Mouse (Mus musculus): Measurements from ENCODE around the gene Jmjd1c.
"Not testable (repeated sequence)": the region's sequence is repeated elsewhere in the genome, so short reads cannot be mapped to it uniquely, and the experiment has no call there.

Jmjd1c gene

DNA sequence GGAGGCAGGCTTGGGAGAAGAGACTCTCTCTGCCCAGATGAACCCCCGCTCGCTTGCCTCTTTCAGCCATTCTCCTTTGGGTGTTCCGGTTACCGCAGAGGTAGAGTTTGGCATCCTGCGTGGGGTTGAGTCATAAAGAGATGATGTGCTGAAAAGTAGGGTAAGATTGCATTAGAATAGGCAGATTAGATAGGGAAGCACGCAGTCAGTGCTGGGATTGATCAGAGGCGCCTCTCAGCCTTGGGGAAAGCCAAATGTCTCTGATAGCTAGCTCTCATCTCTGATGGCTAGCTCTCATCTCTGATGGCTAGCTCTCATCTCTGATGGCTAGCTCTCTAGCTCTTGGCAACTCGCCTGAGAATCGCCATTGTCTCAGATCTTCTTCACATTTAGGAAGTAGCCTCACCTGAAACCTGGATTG is 4.9 kb downstream of the Jmjd1c start:
- no peak for DNase-seq (ENCODE audit: low spot score)

DNA sequence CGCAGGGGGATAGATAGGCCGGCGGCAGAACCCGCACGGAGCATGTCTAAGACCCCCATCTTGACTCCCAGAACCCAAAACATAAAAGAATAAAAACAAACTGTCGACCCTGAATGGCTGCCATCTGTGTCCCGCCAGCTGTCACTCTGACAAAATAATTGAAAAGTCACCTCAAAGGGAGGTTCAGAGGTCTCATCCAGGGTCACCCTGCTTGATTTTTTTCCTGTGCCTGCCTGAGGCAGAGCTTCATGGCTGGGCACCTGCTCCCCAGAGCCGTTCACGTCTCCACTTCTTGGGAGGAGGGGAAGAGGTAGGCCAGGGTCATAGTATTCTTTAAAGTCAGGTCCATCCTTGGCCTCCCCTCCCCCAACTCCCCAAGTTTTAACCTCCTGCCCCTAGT is 8.6 kb downstream of the Jmjd1c start:
- DNase-seq (ENCODE audit: low spot score), result no peak

DNA sequence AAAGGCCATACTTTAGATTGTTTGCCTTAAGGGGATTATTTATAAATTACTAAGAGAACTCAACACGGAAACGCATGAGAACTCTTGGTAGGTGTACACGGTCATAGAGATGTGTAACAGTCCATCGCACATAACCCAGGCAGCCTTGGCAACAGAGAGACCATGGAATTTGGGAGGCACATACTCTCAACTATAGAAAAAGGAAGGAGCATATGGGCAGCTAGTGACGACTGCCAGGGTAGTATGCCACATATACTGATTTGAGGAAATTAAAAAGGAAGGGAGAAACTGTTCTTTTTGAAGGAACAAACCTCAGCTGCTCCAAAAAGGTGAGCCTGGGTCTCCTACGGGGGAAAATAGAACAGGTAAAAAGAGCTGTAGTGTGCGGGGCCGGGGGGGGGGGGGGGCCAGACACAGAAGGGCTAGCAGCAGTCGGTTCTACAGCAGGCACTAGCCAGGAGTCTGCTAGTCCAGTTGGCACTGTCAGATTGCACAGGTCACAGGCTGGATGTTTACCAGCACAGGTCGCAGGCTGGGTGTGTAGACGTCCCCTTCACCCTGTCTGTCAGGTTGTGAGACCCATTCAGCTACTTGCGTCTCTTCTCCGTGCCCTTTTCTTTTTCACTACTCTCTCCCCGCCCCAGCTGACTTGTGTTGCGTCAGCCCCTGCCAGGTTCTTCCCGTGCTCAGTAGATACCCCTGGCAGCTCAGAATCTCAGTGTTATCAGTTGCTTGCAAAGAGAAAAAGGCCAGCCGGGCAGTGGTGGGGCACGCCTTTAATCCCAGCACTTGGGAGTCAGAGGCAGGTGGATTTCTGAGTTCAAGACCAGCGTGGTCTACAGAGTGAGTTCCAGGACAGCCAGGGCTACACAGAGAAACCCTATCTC is 9.6 kb downstream of the Jmjd1c start:
- no peak for DNase-seq (ENCODE audit: low spot score)

DNA sequence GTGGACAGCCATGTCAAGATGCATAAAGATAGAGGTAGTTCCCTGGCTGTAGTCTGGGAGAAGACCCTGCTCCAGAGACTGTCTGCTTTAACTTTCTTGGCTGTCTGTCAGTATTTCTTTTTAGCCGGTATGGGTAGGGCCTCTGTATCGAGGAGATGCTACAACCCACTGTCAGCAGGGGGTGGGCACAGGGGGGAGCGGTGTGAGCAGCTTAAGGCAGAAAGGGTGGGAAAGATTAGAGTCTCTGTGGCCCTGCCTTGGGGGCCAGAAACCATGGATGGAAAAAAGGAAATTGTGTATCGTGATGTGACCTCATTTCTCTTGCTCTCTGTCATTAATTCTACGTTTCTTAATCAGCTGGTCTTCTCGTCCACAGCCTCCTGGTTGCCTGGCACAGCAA is 10.5 kb downstream of the Jmjd1c start:
- no peak for DNase-seq (ENCODE audit: low spot score)

DNA sequence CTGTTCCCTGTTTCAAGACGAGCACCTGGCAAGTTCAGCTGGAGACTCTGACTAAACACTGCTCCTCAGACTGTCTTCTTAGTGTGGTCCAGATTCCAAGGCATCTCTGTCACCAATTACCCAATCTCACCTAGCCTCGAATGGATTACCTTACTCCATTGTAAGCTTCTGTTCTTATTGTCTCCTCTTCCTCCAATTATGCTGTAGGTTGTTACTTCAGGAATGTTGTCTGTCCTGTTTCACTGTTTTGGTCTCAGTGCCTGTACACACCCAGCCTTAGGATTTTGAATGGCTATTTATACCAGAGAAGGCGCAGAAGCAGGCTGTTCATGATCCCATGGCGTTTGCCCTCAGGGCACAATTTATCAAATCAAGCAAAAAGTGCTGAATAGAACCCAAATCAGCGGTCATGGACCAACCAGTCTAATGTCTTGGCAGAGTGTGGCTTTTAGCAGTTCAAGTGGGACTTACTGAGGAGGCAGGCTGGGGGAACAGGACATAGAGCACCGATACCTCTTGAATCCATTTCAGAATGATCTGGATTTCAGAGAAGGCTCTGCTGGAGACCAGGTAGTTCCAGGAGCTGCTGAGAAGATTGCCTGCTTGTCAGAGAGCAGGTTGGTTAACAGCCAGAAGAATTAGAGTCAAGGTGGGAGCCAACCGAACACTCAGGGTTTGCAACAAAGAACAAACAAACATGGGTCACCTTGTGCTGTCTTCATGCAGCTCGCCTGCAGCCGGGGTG is 11.3 kb downstream of the Jmjd1c start:
- DNase-seq (ENCODE audit: low spot score), result no peak

DNA sequence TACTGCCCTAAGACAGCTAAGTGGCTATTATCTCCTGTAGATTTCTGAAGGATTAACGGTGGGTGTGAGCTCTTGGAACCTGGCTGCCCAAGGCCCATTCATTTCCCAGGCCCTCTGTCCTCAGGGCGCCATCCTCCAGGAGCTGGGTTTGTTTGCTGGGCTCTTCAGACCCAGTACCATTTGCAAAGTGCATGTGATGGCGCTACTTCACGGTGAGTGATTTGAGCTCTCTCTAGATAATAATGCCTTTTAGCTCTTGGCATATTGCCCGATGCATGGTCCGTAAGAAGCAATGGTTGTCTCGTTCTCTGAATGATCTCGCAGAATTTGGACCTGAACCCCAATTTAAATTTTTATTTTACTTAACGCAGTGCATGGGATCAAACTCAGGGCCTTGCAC is 12.2 kb downstream of the Jmjd1c start:
- DNase-seq (ENCODE audit: low spot score), result no peak

DNA sequence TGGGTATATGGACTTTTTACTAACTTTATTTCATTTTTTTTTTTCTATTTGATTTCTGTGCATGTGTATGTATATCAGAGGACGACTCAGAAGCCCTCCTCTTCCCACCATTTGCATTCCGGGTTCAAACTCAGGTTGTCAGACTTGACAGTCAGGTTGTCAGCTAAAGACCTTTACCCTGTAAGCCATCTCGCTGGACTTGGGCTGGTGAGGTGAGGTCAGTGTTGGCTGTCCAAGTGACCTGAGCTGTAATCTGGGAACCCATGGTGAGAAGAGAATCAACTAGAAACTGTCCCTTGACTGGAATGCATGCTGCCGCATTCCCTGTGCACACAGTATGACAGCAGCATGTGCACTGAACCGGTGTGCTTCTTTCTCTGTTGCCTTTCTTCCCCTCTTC is 13.7 kb downstream of the Jmjd1c start:
- no peak for DNase-seq (ENCODE audit: low spot score)

DNA sequence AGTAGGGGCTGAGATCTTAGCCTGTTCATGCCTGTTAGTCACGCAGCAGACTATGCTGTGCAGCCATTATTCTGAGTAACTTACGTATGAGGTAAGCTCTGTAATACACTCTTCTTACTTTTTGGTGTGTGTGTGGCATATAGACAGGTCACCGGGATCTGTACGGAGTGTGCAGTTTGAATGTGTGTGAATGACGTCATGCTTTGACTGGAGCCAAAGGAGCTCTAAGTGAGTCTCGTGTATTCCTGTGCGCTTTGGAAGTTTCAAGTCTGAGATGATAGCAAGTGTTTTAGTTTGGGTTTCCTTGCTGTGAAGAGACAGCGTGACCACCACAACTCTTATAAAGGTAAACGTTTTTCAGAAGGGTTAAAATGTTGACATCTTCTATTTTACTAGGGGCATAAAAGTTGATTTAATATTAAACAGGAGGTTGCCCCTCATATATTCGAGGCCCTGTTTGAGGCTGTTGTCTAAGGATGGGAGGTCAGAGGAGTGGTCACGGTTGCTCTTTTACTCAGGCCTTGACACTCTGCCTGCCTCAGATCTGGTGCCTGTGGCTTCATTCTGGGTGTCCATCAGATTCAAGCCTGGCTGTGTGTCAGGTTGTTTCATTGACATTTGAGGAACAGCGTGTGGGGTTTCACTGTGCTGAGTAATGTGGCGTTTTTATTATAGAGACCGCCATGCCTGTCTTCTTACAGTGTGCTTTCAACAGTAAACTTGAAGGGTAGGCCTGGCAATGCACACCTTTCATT is 15.3 kb downstream of the Jmjd1c start:
- DNase-seq (ENCODE audit: low spot score), result no peak

DNA sequence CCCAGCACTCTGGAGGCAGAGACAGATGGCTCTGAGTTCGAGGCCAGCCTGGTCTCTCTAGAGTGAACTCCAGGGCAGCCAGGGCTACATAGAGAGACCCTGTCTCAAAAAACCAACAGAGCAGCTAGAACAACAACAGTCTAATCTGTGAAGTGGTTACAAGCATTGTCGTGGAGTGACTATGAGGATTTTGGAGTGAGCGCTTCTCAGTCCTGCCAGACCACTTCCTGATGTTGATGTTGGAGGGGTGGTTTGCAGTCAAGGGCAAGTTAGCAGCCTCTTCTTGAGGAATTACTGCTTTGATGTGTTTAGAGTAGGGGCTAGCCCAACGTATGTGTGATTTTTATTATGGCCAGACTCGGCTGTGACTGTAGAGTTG is 15.9 kb downstream of the Jmjd1c start:
- DNase-seq (ENCODE audit: low spot score), result no peak

DNA sequence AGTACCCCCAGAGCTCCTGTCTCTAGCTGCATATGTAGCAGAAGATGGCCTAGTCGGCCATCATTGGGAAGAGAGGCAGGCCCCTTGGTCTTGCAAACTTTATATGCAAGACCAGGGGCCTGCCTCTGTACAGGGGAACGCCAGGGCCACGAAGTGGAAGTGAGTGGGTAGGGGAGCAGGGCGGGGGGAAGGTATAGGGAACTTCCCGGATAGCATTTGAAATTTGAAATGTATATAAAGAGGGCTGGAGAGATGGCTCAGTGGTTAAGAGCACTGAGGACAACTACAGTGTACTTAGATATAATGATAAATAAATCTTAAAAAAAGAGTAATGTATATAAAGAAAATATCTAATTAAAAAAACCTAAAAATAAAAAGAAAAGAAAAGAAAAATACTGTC is 17.0 kb downstream of the Jmjd1c start:
- not testable (repeated sequence) for DNase-seq (ENCODE audit: low spot score)

DNA sequence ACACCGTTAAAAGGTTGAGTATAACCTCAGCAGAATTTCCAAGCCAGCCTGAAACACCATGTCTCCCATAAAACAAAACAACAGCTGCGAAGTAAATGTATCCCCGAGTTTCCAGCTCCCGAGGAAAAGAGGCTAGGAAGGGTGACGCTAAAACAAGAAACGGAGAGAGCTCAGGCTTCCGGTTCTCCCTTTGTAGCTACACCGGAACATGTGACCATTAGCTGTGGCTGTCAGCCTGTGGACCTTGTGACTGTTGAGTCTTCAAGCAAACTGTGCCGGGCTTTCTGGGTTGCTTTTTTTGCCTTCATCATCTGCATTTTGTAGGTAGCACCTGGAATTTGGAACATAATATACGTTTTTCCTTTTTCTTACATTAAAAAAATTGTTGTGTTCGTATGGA is 17.9 kb downstream of the Jmjd1c start:
- DNase-seq (ENCODE audit: low spot score), result no peak

DNA sequence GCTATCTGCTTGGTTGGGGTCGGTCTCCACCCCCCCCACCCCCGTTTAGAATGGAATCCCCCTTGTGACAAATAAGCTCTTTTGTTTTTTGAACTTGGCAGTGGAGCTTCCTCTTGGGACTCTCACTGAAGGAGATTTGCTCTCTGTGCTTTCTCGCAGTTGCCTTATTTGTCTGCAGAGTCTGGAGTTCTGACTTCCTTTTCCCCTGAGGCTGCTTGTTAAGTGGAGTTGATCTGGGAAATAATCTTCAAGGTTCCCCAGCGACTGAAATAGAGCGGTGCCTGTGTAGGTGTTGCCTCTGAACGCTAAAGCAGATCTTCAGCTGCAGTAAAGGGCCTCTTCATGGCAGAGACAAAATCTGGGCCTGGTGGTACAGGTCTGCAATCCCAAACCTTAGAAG is 19.2 kb downstream of the Jmjd1c start:
- no peak for DNase-seq (ENCODE audit: low spot score)

DNA sequence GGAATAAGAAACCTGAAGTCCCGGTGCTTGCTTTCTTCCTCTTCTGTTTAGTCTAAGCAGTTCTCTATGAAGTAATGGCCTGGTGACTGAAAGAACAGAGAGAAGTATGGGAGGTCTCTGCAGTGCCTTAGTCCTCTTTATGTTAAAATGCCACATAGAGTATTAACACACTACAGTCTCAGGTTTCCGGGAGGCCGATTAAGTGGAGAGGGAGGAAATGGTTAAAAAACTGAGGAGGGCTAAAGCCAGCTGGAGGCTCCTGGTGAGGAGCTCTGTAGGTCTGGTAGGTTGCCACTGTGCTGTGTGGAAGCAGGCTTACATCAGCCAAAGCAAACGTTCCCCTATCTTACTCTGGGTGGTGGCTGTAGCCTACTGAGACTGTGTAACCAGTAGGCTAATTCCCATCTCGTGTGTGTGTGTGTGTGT is 19.8 kb downstream of the Jmjd1c start:
- DNase-seq (ENCODE audit: low spot score), result no peak

DNA sequence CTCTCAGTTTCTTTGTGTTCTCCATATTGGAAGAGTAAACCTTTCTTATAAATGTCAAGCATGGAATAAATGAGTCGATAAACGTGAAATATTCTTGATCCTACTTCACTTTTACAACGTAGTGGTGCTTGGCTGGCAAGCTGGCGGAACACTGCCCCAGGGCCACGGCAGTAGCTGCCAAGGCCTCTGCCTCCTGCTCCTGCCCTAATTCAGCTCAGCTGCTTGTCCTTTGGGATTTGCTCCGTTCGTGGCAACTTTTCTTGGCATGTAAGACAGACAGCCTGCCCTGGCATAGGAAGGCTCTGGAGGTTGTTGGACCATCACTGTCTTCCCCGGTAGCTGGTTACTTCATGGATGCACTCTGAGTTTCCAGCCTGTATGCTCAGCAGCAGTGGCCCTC is 20.3 kb downstream of the Jmjd1c start:
- no peak for DNase-seq (ENCODE audit: low spot score)

DNA sequence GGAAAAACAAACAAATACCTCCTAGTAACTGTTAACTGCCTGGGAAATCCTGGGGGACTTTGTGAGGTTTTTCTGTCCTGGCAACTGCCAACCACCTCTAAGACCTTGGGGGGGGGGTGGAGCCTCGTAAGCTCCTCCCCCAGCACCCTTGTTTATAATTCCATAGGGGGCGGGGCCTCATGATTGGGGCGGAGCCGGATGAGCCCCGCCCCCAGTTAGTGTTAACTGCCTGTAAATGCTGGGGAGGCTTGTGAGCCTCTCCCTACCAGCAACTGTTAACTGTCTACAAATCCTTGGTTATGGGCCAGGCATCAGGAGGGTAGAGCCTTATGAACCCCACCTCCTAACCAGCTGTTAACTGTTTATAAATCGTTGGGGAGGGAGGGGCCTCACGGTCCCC is 23.4 kb downstream of the Jmjd1c start:
- DNase-seq (ENCODE audit: low spot score), result no peak

DNA sequence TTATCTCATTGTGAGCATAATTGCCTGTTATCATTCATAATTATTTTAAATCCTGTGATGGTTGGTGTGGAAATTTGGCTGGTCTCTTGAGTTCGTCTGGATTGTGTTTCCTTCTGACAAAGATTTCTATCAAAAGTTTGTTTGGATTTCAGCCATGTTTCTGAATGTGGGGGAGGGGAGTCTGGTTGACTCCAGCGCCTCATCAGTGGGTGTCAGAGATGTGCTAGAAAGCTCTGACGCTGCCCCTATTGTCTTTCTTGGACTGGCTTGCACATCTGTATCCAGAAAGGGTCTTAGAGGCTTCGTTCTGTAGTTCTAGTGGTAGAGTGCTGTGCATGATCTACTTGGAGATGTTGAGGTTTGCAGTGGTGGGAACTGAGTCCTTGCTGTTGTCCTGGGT is 24.3 kb downstream of the Jmjd1c start:
- peak; percentile 63 for DNase-seq (ENCODE audit: low spot score)

DNA sequence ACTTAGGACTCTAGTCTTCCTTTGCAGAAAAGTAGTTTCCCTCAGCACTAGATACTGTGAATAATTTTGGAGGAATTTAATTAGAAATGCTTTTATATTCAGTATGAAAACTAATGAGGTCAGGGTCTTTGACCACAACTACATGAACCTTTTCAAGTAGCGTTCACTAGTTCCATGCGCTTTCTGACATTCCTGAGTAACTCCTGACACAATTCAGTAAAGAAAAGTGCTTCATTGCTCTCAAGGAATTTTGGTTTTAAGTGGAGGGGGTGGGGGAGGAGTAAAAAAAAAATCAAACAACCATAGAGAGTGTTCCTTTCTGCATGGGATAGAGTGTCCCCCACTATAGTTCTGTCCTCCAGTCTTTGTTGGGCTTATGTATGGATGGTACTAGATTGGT is 24.7 kb downstream of the Jmjd1c start:
- DNase-seq (ENCODE audit: low spot score), result no peak

DNA sequence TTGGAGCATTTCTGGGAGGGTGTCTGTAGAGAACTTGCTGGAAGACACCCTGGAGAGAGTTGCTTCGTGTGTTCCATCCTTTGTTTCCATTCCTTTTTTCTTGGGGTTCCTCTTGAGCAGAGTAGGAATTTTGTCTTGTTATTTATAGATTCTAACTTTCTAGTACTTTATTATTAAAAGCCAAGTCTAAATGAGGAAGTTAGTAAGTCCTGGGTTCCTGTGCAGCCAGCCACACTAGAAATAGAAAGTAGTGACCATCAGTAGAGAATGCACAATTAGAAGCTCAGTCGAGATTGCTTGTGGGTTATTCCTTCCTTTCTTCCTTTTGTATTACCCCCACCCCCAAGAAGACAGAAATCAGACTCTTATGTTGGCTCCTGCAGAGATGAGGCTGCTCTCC is 27.8 kb downstream of the Jmjd1c start:
- DNase-seq (ENCODE audit: low spot score), result no peak

DNA sequence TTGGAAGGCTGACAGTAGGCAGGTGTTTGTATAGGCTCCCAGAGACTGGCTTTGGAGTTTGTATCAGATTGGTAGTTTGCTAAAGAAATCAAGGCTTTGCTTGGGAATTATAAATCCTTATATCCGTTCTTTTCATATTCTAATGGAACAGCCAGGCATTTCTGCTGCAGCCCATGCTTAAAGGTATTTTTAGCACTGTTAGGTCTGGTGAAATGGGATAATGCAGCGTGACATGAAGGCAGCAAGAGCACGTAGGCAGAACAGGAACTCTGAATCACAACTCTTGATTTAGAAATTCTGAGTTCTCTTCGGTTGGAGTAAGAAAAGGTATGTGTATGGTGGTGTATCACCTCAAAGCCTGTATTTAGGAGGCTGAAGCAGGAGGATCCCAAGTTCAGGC is 28.2 kb downstream of the Jmjd1c start:
- DNase-seq (ENCODE audit: low spot score), result no peak

DNA sequence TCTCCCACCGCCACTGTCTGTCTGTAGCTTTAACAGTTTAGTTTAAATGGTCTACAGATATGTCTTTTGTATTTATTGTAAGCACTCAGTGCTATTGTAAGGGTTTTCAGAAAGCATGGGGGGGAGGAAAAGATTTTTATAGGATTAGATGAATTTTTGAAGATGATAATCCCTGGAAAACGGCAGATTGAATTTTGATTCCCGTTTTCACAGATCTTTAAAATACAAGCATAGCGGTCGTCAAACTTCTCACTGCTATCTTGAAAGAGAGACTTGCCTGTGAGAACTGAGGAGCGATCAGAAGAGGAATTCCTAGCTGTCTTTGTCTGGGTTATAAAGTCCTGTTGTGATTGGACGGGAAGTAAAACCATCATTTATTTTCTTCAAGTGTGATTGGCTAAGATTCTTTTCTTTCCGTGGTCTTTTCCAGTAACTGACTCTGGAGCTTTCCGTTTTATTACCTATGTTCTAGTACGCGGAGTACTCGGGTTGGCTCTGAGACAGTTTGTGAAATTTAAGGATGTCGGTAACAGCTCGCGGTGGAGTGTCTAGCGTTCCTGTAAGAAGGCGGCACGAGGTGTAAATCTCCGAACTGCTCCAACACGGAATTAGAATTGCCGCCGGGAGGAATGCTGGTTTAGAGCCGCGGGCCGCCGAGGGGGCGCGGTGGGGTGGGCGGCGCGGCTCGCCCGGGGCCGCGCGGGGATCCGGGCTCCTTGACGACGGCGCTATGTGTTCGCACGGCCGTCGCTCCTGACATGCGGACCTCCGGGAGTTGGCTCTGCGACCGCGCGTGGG is 30.3 kb downstream of the Jmjd1c start:
- peak; percentile 55 for DNase-seq (ENCODE audit: low spot score)

DNA sequence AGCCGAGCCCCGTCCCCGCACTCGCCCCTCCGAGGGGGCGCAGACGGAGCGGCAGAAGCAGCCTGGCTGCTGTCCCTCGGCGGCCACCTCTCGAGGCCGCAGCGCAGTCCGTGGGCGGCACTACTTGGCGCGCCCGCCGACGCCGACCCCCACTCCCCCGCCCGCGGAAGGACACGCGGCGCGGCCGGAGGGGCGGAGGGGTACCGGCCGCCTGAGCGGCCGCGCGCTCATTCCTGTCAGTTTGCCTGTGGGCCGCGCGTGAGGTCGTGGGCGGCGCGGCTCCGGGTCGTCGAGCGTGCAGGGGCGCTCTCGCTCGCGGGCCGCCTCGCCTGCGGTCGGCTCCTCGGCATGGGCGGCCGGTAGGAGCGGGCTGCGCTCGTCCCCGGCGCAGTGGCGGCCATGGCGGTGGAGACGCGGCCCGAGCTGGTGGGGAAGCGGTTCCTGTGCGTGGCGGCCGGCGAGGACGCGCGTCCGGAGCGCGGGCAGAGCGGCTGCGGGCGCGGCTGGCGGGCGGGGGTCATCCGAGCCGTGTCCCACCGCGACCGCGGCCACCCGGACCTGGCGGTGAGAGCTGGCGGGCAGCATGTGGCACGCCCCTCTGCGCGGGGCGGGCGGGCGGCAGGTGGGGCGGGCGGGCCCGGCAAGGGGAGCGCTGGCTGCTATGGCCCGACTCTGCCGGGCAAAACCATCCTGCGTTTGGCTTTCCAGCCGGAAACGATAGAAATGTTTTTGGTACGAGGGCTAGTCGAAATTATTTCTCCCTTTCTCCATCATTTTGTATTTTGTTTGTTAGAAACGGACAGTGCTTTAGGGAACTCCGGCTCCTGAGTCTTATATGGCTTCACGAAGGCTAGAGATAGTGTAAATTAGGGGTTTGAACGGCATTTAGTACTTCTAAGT is 31.2 kb downstream of the Jmjd1c start:
- DNase-seq (ENCODE audit: low spot score), result no peak
